Mouse (Mus musculus) cortical plate, adult 2 months (tissue): Measurements from ENCODE around the gene Btaf1.

ENCODE experiments used
- CTCF ChIP-seq: fragments of 200-500 bp; IDR thresholded peaks from 2 replicates; pipeline ENCODE4 v1.5.1; 2011; ENCODE audit warnings: mild to moderate bottlenecking, control low read depth, low read length; ENCODE audit not compliant: insufficient read depth; ENCODE audit errors: extremely low read depth
- POLR2A ChIP-seq: fragments of 200-500 bp; IDR thresholded peaks from 2 replicates; pipeline ENCODE4 v1.6.1; 2011; ENCODE audit warnings: mild to moderate bottlenecking, low read length, control low read depth; ENCODE audit not compliant: insufficient read depth; ENCODE audit errors: extremely low read depth

- TF ChIP-seq CTCF, result no peak
- TF ChIP-seq POLR2A, result no peak
These were observed 38.2 kb upstream of the Btaf1 start for GRCm38 (mm10) chr19:36887706-36888105.
